Mouse (Mus musculus) heart, postnatal 0 days (tissue): ENCODE results near the gene Eef1akmt1. TPM values are rescaled to one million over a fixed set of nuclear protein-coding genes. Genes with fewer than 3 reads are reported as not detected.

Experiments
- ATAC-seq: fragments of 200-750 bp; cut with Nextera tagmentation; 2 replicates; pipeline ENCODE4 v1.8.0; 2017; ENCODE audit warnings: low read depth, moderate number of reproducible peaks, moderate library complexity; ENCODE audit not compliant: insufficient read depth
- DNase-seq: peaks from one replicate; pipeline ENCODE4 v3.0.0-alpha.2; 2016; ENCODE audit warnings: low spot score
- H3K27ac ChIP-seq: fragments of 300-500 bp; sonication (generic); 2 replicates; pipeline ENCODE4 v1.5.1; 2014; ENCODE audit warnings: low read depth, mild to moderate bottlenecking
- H3K27me3 ChIP-seq: fragments of 300-500 bp; sonication (generic); 2 replicates; pipeline ENCODE4 v1.6.1; 2014; ENCODE audit warnings: low read length, mixed read lengths; ENCODE audit not compliant: control insufficient read depth, insufficient read depth
- H3K36me3 ChIP-seq: fragments of 300-500 bp; sonication (generic); replicated peaks from 2 replicates; pipeline ENCODE4 v1.6.1; 2014; ENCODE audit warnings: low read length, mixed read lengths; ENCODE audit not compliant: control insufficient read depth, insufficient read depth
- H3K4me1 ChIP-seq: fragments of 300-500 bp; sonication (generic); 2 replicates; pipeline ENCODE4 v1.6.1; 2014; ENCODE audit warnings: antibody characterized with exemption; ENCODE audit not compliant: control insufficient read depth, insufficient read depth
- H3K4me2 ChIP-seq: fragments of 300-500 bp; sonication (generic); 2 replicates; pipeline ENCODE4 v1.6.1; 2014; ENCODE audit warnings: low read depth, mild to moderate bottlenecking, low read length, moderate library complexity
- H3K4me3 ChIP-seq: fragments of 300-500 bp; sonication (generic); 2 replicates; pipeline ENCODE4 v1.5.1; 2014; ENCODE audit warnings: low read depth, low read length
- H3K9ac ChIP-seq: fragments of 300-500 bp; sonication (generic); replicated peaks from 2 replicates; pipeline ENCODE4 v1.6.1; 2014; ENCODE audit warnings: low read depth, low read length, mixed read lengths
- H3K9me3 ChIP-seq: fragments of 300-500 bp; sonication (generic); replicated peaks from 2 replicates; pipeline ENCODE4 v1.6.1; 2016; ENCODE audit warnings: low read length; ENCODE audit not compliant: control insufficient read depth
- CTCF ChIP-seq: IDR thresholded peaks from 2 replicates; pipeline ENCODE4 v1.5.1; 2016; ENCODE audit warnings: antibody characterized with exemption, control low read depth, low read depth
- EP300 ChIP-seq: IDR thresholded peaks from 2 replicates; pipeline ENCODE4 v1.6.1; 2016; ENCODE audit warnings: antibody characterized with exemption, low read depth
- WGBS: fragments of 180-500 bp; shearing (Covaris S2); extraction: QIAGEN DNeasy Blood & Tissue Kit; methylation state at CpG from one replicate; pipeline ENCODE4 v1.1.7; 2014; 5-methylcytosine and 5-hydroxymethylcytosine counted together
- polyA plus RNA-seq: library from polyadenylated mRNA; unstranded; fragments of >200 nt; fragmentation: Nextera tagmentation; extraction: Ambion mirVana; gene quantifications from 2 replicates; pipeline ENCODE4 v1.2.1, GENCODE M21; 2015
- total RNA-seq: library from RNA; depleted of rRNA; stranded (reverse); fragments of >200 nt; gene quantifications from 2 replicates; pipeline ENCODE4 v1.2.3, GENCODE M21; 2014; ENCODE audit warnings: low replicate concordance

The Eef1akmt1 gene
- total and polyA plus RNA-seq, 2 experiments from 2014 or later: 21.4 to 79.3 TPM

DNA sequence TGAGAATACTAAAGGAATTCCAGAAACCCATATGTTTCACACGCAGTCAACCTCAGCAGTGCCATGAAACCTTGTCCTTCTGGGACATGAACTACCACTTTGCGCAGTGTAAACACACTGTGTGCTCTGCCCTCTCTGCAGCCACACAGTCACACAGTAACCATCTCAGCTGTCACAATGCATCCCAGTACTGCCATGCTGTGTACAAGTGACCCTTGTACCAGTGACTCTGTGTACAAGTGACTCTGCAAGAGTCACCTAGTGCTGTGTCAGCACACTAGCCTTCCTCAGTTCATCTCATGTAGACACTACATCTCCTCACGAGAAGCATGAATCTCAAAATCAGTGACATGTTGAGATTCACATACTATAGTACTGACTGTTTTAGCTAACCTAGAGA is 38.8 kb downstream of the Eef1akmt1 start:
- WGBS: 80% methylated on average over 3 of the region's 3 CpGs

DNA sequence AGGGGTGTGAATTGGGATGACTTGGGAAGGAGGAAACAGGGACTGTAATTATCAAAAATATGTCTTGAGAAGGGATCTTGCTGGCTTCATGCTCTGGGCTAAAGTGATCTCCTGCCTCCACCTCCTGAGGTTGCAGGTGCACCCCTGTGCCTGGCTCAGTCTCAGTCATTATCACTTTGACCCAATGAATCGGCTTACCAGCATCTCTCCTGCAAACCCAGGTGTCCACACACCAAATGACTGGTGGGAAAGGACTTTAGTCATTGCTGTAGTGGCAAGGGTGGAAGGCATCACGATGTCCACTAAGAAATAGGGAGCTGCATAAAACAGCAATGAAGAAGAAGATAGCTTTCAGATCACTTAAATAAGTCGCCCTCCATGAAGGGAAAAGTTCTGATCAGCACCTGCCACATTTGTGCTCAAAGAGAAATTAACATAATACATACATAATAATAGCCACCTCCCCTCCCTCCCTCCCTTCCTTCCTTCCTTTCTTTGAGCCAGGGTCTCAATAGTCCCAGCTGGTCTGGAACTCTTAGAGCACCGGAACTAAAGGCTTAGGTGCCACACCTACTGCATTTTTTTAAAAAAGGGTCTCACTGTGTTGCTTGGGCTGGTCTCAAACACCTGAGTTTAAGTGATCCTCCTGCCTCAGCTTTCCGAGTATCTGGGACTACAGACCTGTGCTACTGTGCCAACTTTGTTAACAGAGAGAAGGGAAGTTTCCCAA is 41.5 kb downstream of the Eef1akmt1 start:
- no peak for ATAC-seq
- Histone ChIP-seq H3K9ac (peak overlapping the region; percentile 21; the same call in 1 of the 2 replicates), H3K4me3 (no peak overlapping the region), H3K4me2 (no peak overlapping the region), H3K27ac (peak overlapping the region; percentile 50), H3K27me3 (peaks cover 7% of the 10 kb centered on the region), H3K4me1 (peaks cover 24% of the 10 kb centered on the region), H3K9me3 (no peaks in the 10 kb centered on the region), H3K36me3 (no peaks in the 10 kb centered on the region)
- DNase-seq: no peak
- 70% methylated on average over 5 of the region's 5 CpGs for WGBS
- TF ChIP-seq CTCF (no peak), EP300 (no peak)

More for the DNA sequence above, 38.8 kb downstream of the Eef1akmt1 start:
- Histone ChIP-seq H3K4me3 (no peak overlapping the region), H3K9ac (no peak overlapping the region), H3K4me2 (no peak overlapping the region), H3K9me3 (no peaks in the 10 kb centered on the region), H3K27ac (no peak overlapping the region), H3K4me1 (peaks cover 47% of the 10 kb centered on the region), H3K36me3 (no peaks in the 10 kb centered on the region), H3K27me3 (no peaks in the 10 kb centered on the region)
- no peak for ATAC-seq
- TF ChIP-seq EP300: no peak
- no peak for TF ChIP-seq CTCF
- DNase-seq: no peak

DNA sequence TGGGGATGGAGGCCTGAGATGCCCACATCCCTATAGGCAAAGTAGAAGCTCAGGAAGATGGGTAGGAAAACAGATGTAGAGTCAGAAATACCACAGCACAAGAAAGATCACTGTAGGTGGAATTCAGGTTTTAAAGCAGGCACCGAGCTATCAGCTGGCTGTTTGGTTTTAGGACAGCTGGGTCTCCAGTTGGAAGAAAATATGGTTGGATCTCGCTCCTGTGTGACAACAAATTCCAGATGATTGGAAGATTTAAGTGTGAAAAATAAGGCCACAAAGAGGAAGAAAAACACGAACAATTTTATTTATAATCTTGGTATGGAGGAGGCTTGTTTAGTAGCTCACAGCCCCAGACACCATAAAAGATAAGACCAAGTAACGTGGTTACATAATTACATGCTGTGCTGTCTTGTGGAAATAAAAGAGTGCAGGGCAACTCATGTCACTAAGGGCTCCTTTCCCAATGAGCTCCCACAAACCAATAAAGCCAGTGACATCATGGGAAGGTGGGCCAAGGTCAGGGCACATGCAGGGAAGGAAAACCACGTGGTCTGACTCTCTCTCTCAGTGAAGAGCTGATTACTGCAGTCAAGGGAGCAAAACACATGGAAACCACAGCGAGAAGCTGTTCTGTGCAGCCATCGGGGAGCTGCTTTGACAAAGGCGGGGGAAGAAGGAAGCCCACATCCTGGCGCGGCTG is 42.2 kb downstream of the Eef1akmt1 start:
- H3K9me3 ChIP-seq: no peaks in the 10 kb centered on the region
- WGBS: 34% methylated on average over 10 of the region's 10 CpGs
- TF ChIP-seq CTCF (no peak), EP300 (no peak)
- no peak overlapping the region for H3K4me3 ChIP-seq
- H3K4me1 ChIP-seq: peaks cover 17% of the 10 kb centered on the region
- ATAC-seq (peak; percentile 73), DNase-seq (peak; percentile 87)
- peaks cover 7% of the 10 kb centered on the region for H3K27me3 ChIP-seq
- H3K4me2 ChIP-seq: no peak overlapping the region
- H3K27ac ChIP-seq: peak overlapping the region; percentile 50
- peak overlapping the region; percentile 21; the same call in 1 of the 2 replicates for H3K9ac ChIP-seq
- no peaks in the 10 kb centered on the region for H3K36me3 ChIP-seq

DNA sequence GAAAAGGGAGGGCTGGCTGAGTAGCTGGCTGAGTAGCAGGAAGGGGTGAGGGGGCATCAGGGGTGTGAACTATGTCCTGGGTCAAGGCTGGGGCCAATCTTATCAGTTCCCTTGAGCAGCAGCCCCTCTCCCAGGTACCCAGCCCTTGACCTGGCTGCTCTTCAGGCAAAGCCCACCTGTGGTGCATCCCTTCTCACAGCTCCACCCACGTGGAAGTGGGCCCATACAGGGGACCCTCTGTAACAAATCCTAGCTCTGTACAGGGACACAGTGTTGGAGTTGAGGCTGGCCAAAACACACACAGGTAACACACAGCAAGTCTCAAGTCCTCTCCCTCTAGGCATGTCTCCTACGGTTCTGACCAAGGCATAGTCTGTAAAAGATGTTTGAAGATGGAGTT is 43.8 kb downstream of the Eef1akmt1 start:
- H3K4me3 ChIP-seq: no peak overlapping the region
- H3K9me3 ChIP-seq: no peaks in the 10 kb centered on the region
- H3K4me2 ChIP-seq: no peak overlapping the region
- H3K27ac ChIP-seq: no peak overlapping the region
- H3K9ac ChIP-seq: no peak overlapping the region
- DNase-seq (no peak), ATAC-seq (no peak)
- no peak for TF ChIP-seq CTCF
- H3K4me1 ChIP-seq: peaks cover 12% of the 10 kb centered on the region
- H3K36me3 ChIP-seq: no peaks in the 10 kb centered on the region
- 40% methylated on average over 2 of the region's 2 CpGs for WGBS
- H3K27me3 ChIP-seq: peaks cover 23% of the 10 kb centered on the region

DNA sequence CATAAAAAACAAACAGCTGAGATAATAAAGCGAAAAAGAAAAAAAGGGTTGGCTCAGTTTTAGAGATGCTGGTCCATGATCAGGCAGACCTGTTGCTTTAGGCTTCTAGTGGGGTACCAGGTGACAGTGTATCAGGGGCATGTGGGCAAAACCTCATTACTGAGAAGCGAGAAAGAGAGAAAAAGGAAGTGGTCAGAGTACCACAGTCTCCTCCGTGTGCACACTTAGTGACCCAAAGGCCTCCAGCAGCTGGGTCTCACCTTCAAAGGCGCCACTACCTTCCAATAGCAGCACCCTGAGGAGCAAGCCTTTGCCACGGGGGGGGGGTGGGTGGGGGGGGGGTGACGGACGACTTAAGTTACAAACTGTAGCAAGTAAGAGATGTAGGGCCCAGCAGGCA is 44.3 kb downstream of the Eef1akmt1 start:
- no peak overlapping the region for H3K4me3 ChIP-seq
- no peak overlapping the region for H3K4me2 ChIP-seq
- TF ChIP-seq EP300 (no peak), CTCF (no peak)
- H3K9ac ChIP-seq: no peak overlapping the region
- peaks cover 23% of the 10 kb centered on the region for H3K27me3 ChIP-seq
- no peaks in the 10 kb centered on the region for H3K36me3 ChIP-seq
- H3K9me3 ChIP-seq: no peaks in the 10 kb centered on the region
- WGBS: 40% methylated on average over 7 of the region's 7 CpGs
- no peak overlapping the region for H3K27ac ChIP-seq
- ATAC-seq (no peak), DNase-seq (no peak)
- peaks cover 12% of the 10 kb centered on the region for H3K4me1 ChIP-seq
